Mouse (Mus musculus) spleen, adult 12 weeks (tissue): ENCODE results near the gene Tmem98.

Source experiments
- DNase-seq: peaks from one replicate; pipeline ENCODE4 v3.0.0; 2022; ENCODE audit warnings: low spot score

The Tmem98 gene

GRCm38 (mm10) chr11:80854908-80855307 is 44.9 kb downstream of the Tmem98 start:
- no peak for DNase-seq

DNA sequence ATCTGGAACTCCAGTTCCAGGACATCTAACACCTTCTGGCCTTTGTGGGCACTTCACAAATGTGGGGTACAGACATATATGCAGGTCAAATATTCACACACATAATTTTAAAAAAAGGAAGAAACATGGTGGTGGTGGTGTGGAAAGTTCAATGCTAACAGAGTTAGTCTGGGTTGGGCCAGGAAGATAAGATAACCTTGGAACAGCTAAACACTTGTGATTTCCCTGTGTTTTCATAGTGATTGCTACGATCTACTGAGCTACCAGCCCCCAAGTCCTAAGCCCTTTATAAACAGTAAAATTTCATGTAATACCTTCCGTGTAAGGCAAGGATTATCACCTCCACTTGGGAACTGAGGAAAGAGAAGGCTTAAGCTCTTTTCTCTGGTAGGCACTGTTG is 46.9 kb downstream of the Tmem98 start:
- no peak for DNase-seq

GRCm38 (mm10) chr11:80858065-80858464 is 48.1 kb downstream of the Tmem98 start, which contains the start of gene Spaca3:
TSS of gene Spaca3 (plus strand) at chr11:80858365.
- DNase-seq = no peak

- DNase-seq = no peak
Measured at GRCm38 (mm10) chr11:80862941-80863340, 53.0 kb downstream of the Tmem98 start.

GRCm38 (mm10) chr11:80868039-80868438 is 58.1 kb downstream of the Tmem98 start:
- no peak for DNase-seq
